Mouse (Mus musculus): Measurements from ENCODE around the gene Scarf2. TPM values are rescaled to one million over a fixed set of nuclear protein-coding genes. Genes with fewer than 3 reads are reported as not detected.

The Scarf2 gene
- polyA plus RNA-seq, 1 experiment from 2014 or later, result 7.2 TPM

GRCm38 (mm10) chr16:17843701-17844365, 46.8 kb downstream of the Scarf2 start:
- no peaks in the 10 kb centered on the region for H3K27me3 ChIP-seq (ENCODE audit: control insufficient read depth, insufficient read depth, low read length)
- H3K9me3 ChIP-seq (ENCODE audit: control insufficient read depth, low read length), result no peaks in the 10 kb centered on the region
- DNase-seq (ENCODE audit: low spot score), result no peak
- 92% methylated on average over 10 of the region's 10 CpGs for WGBS
- no peak overlapping the region for H3K9ac ChIP-seq (ENCODE audit: low read depth, low read length)
- no peaks in the 10 kb centered on the region for H3K4me1 ChIP-seq (replicated peaks; ENCODE audit: control insufficient read depth, insufficient read depth, low read length)
- no peak overlapping the region for H3K27ac ChIP-seq (ENCODE audit: low read depth, low read length)
- no peak for ATAC-seq (ENCODE audit: low FRiP score)
- H3K4me3 ChIP-seq (ENCODE audit: low read depth, low read length), result no peak overlapping the region
- H3K4me2 ChIP-seq (replicated peaks; ENCODE audit: low read depth, low read length), result no peak overlapping the region
- peaks cover 11% of the 10 kb centered on the region for H3K36me3 ChIP-seq (ENCODE audit: control insufficient read depth, insufficient read depth, low read length)

GRCm38 (mm10) chr16:17848431-17848830, 51.3 kb downstream of the Scarf2 start:
- DNase-seq (ENCODE audit: low spot score) (no peak), ATAC-seq (ENCODE audit: low FRiP score) (no peak)
- 96% methylated on average over 6 of the region's 6 CpGs for WGBS
- no peak overlapping the region for H3K4me2 ChIP-seq (replicated peaks; ENCODE audit: low read depth, low read length)
- no peaks in the 10 kb centered on the region for H3K4me1 ChIP-seq (replicated peaks; ENCODE audit: control insufficient read depth, insufficient read depth, low read length)
- no peaks in the 10 kb centered on the region for H3K9me3 ChIP-seq (ENCODE audit: control insufficient read depth, low read length)
- H3K4me3 ChIP-seq (ENCODE audit: low read depth, low read length), result no peak overlapping the region
- no peak overlapping the region for H3K27ac ChIP-seq (ENCODE audit: low read depth, low read length)
- H3K9ac ChIP-seq (ENCODE audit: low read depth, low read length), result no peak overlapping the region
- no peaks in the 10 kb centered on the region for H3K27me3 ChIP-seq (ENCODE audit: control insufficient read depth, insufficient read depth, low read length)
- H3K36me3 ChIP-seq (ENCODE audit: control insufficient read depth, insufficient read depth, low read length), result peaks cover 5% of the 10 kb centered on the region

- no peaks in the 10 kb centered on the region for H3K9me3 ChIP-seq (ENCODE audit: control insufficient read depth, low read length)
- H3K27ac ChIP-seq (ENCODE audit: low read depth, low read length), result no peak overlapping the region
- peaks cover 5% of the 10 kb centered on the region for H3K36me3 ChIP-seq (ENCODE audit: control insufficient read depth, insufficient read depth, low read length)
- H3K4me1 ChIP-seq (replicated peaks; ENCODE audit: control insufficient read depth, insufficient read depth, low read length), result no peaks in the 10 kb centered on the region
- H3K4me3 ChIP-seq (ENCODE audit: low read depth, low read length), result no peak overlapping the region
- H3K9ac ChIP-seq (ENCODE audit: low read depth, low read length), result no peak overlapping the region
- DNase-seq (ENCODE audit: low spot score), result peak; percentile 84
- peak; percentile 25; the same call in 1 of the 2 replicates for ATAC-seq (ENCODE audit: low FRiP score)
- WGBS, result 31% methylated on average over 1 of the region's 1 CpGs
- no peak overlapping the region for H3K4me2 ChIP-seq (replicated peaks; ENCODE audit: low read depth, low read length)
- H3K27me3 ChIP-seq (ENCODE audit: control insufficient read depth, insufficient read depth, low read length), result no peaks in the 10 kb centered on the region
Measured at GRCm38 (mm10) chr16:17848928-17849327, 51.8 kb downstream of the Scarf2 start.

DNA sequence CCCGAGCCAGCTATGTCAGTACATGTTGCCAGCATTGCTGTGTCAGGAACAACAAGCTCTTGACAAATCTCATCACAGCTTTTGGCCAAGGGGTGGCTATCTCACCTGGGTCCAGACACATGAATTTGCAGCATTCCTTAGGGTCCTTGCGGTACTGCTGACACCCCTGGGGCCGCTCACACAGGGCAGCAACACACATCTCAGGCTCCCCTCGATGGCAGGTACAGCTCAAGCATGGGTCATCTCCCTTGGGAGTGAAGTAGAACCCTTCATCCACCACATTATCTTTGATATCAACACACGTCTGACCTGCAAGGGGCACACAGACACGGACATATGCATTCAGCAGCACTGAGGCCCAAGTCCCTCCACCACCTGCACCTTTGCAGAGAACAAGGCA, 52.4 kb downstream of the Scarf2 start:
- ATAC-seq (ENCODE audit: low FRiP score) (no peak), DNase-seq (ENCODE audit: low spot score) (no peak)
- no peak overlapping the region for H3K4me2 ChIP-seq (replicated peaks; ENCODE audit: low read depth, low read length)
- no peaks in the 10 kb centered on the region for H3K4me1 ChIP-seq (replicated peaks; ENCODE audit: control insufficient read depth, insufficient read depth, low read length)
- no peaks in the 10 kb centered on the region for H3K9me3 ChIP-seq (ENCODE audit: control insufficient read depth, low read length)
- no peak overlapping the region for H3K27ac ChIP-seq (ENCODE audit: low read depth, low read length)
- no peak overlapping the region for H3K9ac ChIP-seq (ENCODE audit: low read depth, low read length)
- no peak overlapping the region for H3K4me3 ChIP-seq (ENCODE audit: low read depth, low read length)
- H3K27me3 ChIP-seq (ENCODE audit: control insufficient read depth, insufficient read depth, low read length), result no peaks in the 10 kb centered on the region
- 84% methylated on average over 6 of the region's 6 CpGs for WGBS
- H3K36me3 ChIP-seq (ENCODE audit: control insufficient read depth, insufficient read depth, low read length), result peaks cover 5% of the 10 kb centered on the region

- Histone ChIP-seq H3K27ac (ENCODE audit: low read depth, low read length) (no peak overlapping the region), H3K9ac (ENCODE audit: low read depth, low read length) (no peak overlapping the region), H3K4me1 (replicated peaks; ENCODE audit: control insufficient read depth, insufficient read depth, low read length) (no peaks in the 10 kb centered on the region), H3K36me3 (ENCODE audit: control insufficient read depth, insufficient read depth, low read length) (peaks cover 5% of the 10 kb centered on the region; the same call in 1 of the 2 replicates), H3K4me3 (ENCODE audit: low read depth, low read length) (no peak overlapping the region), H3K4me2 (replicated peaks; ENCODE audit: low read depth, low read length) (no peak overlapping the region), H3K9me3 (ENCODE audit: control insufficient read depth, low read length) (no peaks in the 10 kb centered on the region), H3K27me3 (ENCODE audit: control insufficient read depth, insufficient read depth, low read length) (no peaks in the 10 kb centered on the region)
- DNase-seq (ENCODE audit: low spot score), result no peak
- ATAC-seq (ENCODE audit: low FRiP score), result no peak
- 95% methylated on average over 5 of the region's 5 CpGs for WGBS
Measured at GRCm38 (mm10) chr16:17851331-17851730, 54.2 kb downstream of the Scarf2 start.

- Histone ChIP-seq H3K27ac (ENCODE audit: low read depth, low read length) (no peak overlapping the region), H3K4me1 (replicated peaks; ENCODE audit: control insufficient read depth, insufficient read depth, low read length) (no peaks in the 10 kb centered on the region), H3K36me3 (ENCODE audit: control insufficient read depth, insufficient read depth, low read length) (peaks cover 5% of the 10 kb centered on the region; the same call in 1 of the 2 replicates), H3K9ac (ENCODE audit: low read depth, low read length) (no peak overlapping the region), H3K9me3 (ENCODE audit: control insufficient read depth, low read length) (no peaks in the 10 kb centered on the region), H3K4me2 (replicated peaks; ENCODE audit: low read depth, low read length) (no peak overlapping the region), H3K27me3 (ENCODE audit: control insufficient read depth, insufficient read depth, low read length) (no peaks in the 10 kb centered on the region), H3K4me3 (ENCODE audit: low read depth, low read length) (no peak overlapping the region)
- no peak for ATAC-seq (ENCODE audit: low FRiP score)
- 91% methylated on average over 1 of the region's 1 CpGs for WGBS
- DNase-seq (ENCODE audit: low spot score), result no peak
Measured at GRCm38 (mm10) chr16:17851860-17852259, 54.8 kb downstream of the Scarf2 start.

DNA sequence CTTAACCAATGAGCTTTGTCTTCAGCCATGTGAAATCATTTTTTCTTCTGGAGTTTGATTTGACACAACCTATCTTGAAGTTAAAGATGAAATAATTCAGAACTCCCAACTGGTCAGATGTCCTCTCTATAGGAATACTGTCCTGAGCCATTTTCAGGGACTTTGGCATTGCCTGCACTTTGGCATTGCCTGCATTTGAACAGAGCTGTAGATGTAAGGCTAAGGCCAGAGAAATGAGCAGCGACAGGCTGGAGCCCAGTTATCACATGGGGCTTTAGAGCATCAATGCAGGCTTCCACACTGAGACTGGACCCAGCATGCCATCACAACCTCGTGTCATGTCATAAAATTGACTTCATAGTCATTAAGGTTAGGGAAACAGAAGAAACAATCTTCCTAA, 56.2 kb downstream of the Scarf2 start:
- no peak overlapping the region for H3K4me2 ChIP-seq (replicated peaks; ENCODE audit: low read depth, low read length)
- DNase-seq (ENCODE audit: low spot score) (no peak), ATAC-seq (ENCODE audit: low FRiP score) (no peak)
- no peaks in the 10 kb centered on the region for H3K4me1 ChIP-seq (replicated peaks; ENCODE audit: control insufficient read depth, insufficient read depth, low read length)
- 82% methylated on average over 2 of the region's 2 CpGs for WGBS
- no peaks in the 10 kb centered on the region for H3K9me3 ChIP-seq (ENCODE audit: control insufficient read depth, low read length)
- H3K36me3 ChIP-seq (ENCODE audit: control insufficient read depth, insufficient read depth, low read length), result peaks cover 12% of the 10 kb centered on the region; the same call in 1 of the 2 replicates
- H3K9ac ChIP-seq (ENCODE audit: low read depth, low read length), result no peak overlapping the region
- no peaks in the 10 kb centered on the region for H3K27me3 ChIP-seq (ENCODE audit: control insufficient read depth, insufficient read depth, low read length)
- H3K4me3 ChIP-seq (ENCODE audit: low read depth, low read length), result no peak overlapping the region
- no peak overlapping the region for H3K27ac ChIP-seq (ENCODE audit: low read depth, low read length)

DNA sequence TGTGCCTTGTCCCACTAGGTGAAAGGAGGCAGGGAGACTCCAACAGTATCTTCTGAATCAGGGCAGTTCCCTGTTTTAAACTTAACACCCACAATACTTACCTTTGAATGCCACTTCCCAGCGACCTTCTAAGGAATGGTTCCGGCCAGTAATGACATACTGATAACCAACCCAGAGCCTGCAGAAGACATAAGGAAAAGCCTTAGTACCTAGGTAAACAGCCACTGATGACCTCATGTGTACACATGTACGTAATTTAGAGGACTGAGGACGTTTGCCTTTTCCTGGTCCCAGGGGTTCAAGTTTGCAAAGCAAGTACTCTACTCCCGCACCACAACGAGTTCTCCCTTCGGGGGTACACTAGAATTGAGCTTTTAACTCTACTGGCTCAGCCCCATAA, 60.1 kb downstream of the Scarf2 start:
- Histone ChIP-seq H3K27ac (ENCODE audit: low read depth, low read length) (no peak overlapping the region), H3K4me3 (ENCODE audit: low read depth, low read length) (no peak overlapping the region), H3K36me3 (ENCODE audit: control insufficient read depth, insufficient read depth, low read length) (0 out of 2 replicates have a peak, but pooled peaks cover 9% of the 10 kb centered on the region), H3K4me2 (replicated peaks; ENCODE audit: low read depth, low read length) (no peak overlapping the region), H3K4me1 (replicated peaks; ENCODE audit: control insufficient read depth, insufficient read depth, low read length) (no peaks in the 10 kb centered on the region), H3K9ac (ENCODE audit: low read depth, low read length) (no peak overlapping the region), H3K9me3 (ENCODE audit: control insufficient read depth, low read length) (no peaks in the 10 kb centered on the region), H3K27me3 (ENCODE audit: control insufficient read depth, insufficient read depth, low read length) (no peaks in the 10 kb centered on the region)
- ATAC-seq (ENCODE audit: low FRiP score) (no peak), DNase-seq (ENCODE audit: low spot score) (no peak)
- 95% methylated on average over 7 of the region's 7 CpGs for WGBS
